Mouse (Mus musculus) embryonic fibroblast, embryonic 13.5 days (primary cell): ENCODE results near the gene Gm12184.

ENCODE experiments used
- CTCF ChIP-seq: IDR thresholded peaks from 2 replicates; pipeline ENCODE4 v1.5.1; 2011; ENCODE audit warnings: mild to moderate bottlenecking, control low read depth, low read length, moderate library complexity, borderline replicate concordance; ENCODE audit not compliant: insufficient read depth
- POLR2A ChIP-seq: IDR thresholded peaks from 2 replicates; pipeline ENCODE4 v1.6.1; 2011; ENCODE audit warnings: low read depth, mild to moderate bottlenecking, control low read depth, low read length, moderate library complexity

- TF ChIP-seq POLR2A, result no peak
- TF ChIP-seq CTCF, result no peak
These were observed 38.8 kb downstream of the Gm12184 start for GRCm38 (mm10) chr11:48787455-48788211.
